Mouse (Mus musculus) liver, embryonic 12.5 days (tissue): ENCODE measurements around the gene Vmn2r58. TPM values are rescaled to one million over a fixed set of nuclear protein-coding genes. Genes with fewer than 3 reads are reported as not detected.
"Not testable (repeated sequence)": the region's sequence is repeated elsewhere in the genome, so short reads cannot be mapped to it uniquely, and the experiment has no call there.

Experiments used
- ATAC-seq: fragments of 200-750 bp; cut with Nextera tagmentation; 2 replicates; pipeline ENCODE4 v1.8.0; 2017; ENCODE audit warnings: moderate number of reproducible peaks, mild to moderate bottlenecking, moderate library complexity
- H3K27ac ChIP-seq: fragments of 300-500 bp; sonication (generic); 2 replicates; pipeline ENCODE4 v1.5.1; 2016; ENCODE audit warnings: mild to moderate bottlenecking
- H3K27me3 ChIP-seq: fragments of 300-500 bp; sonication (generic); replicated peaks from 2 replicates; pipeline ENCODE4 v1.6.1; 2016; ENCODE audit warnings: mild to moderate bottlenecking, moderate library complexity
- H3K36me3 ChIP-seq: fragments of 300-500 bp; sonication (generic); 2 replicates; pipeline ENCODE4 v1.6.1; 2016; ENCODE audit warnings: mild to moderate bottlenecking, moderate library complexity
- H3K4me1 ChIP-seq: fragments of 300-500 bp; sonication (generic); 2 replicates; pipeline ENCODE4 v1.6.1; 2016
- H3K4me2 ChIP-seq: fragments of 300-500 bp; sonication (generic); 2 replicates; pipeline ENCODE4 v1.6.1; 2016; ENCODE audit warnings: mild to moderate bottlenecking, moderate library complexity
- H3K4me3 ChIP-seq: fragments of 300-500 bp; sonication (generic); 2 replicates; pipeline ENCODE4 v1.5.1; 2016; ENCODE audit warnings: mild to moderate bottlenecking, moderate library complexity
- H3K9ac ChIP-seq: fragments of 300-500 bp; sonication (generic); 2 replicates; pipeline ENCODE4 v1.6.1; 2016; ENCODE audit warnings: mild to moderate bottlenecking, moderate library complexity
- H3K9me3 ChIP-seq: fragments of 300-500 bp; sonication (generic); replicated peaks from 2 replicates; pipeline ENCODE4 v1.6.1; 2016; ENCODE audit warnings: mild to moderate bottlenecking, moderate library complexity
- WGBS: fragments of 180-500 bp; shearing (Covaris S2); methylation state at CpG from one replicate; pipeline ENCODE4 v1.1.7; 2016; ENCODE audit not compliant: insufficient replicate concordance; 5-methylcytosine and 5-hydroxymethylcytosine counted together
- polyA plus RNA-seq: library from polyadenylated mRNA; unstranded; fragments of >200 nt; fragmentation: Nextera tagmentation; extraction: Ambion mirVana; gene quantifications from 2 replicates; pipeline ENCODE4 v1.2.1, GENCODE M21; 2016

The Vmn2r58 gene
- not detected in 2 replicates for polyA plus RNA-seq

GRCm38 (mm10) chr7:41872612-41873011 lies at the start of gene Vmn2r58:
Gene Vmn2r58 (minus strand): TSS chr7:41872712.
- not testable (repeated sequence) for H3K27ac ChIP-seq, H3K36me3 ChIP-seq, H3K9ac ChIP-seq, ATAC-seq, H3K4me3 ChIP-seq, H3K27me3 ChIP-seq, H3K4me1 ChIP-seq, H3K4me2 ChIP-seq, H3K9me3 ChIP-seq
- 58% methylated on average over 5 of the region's 5 CpGs for WGBS

Other genes starting within 250 kb of the Vmn2r58 start
- gene Zfp788, start 239.5 kb downstream of the Vmn2r58 start, polyA plus RNA-seq, result 3.3 and 3.6 TPM in 2 replicates
- gene Vmn2r59, start 186.3 kb upstream of the Vmn2r58 start, polyA plus RNA-seq, result not detected in 2 replicates
- not detected in 2 replicates for gene Vmn2r60, start 235.1 kb upstream of the Vmn2r58 start, polyA plus RNA-seq